Mouse (Mus musculus): ENCODE results near the gene Synrg. TPM values are rescaled to one million over a fixed set of nuclear protein-coding genes. Genes with fewer than 3 reads are reported as not detected.

The Synrg gene
- polyA plus RNA-seq, 1 experiment: 21.0 TPM

DNA sequence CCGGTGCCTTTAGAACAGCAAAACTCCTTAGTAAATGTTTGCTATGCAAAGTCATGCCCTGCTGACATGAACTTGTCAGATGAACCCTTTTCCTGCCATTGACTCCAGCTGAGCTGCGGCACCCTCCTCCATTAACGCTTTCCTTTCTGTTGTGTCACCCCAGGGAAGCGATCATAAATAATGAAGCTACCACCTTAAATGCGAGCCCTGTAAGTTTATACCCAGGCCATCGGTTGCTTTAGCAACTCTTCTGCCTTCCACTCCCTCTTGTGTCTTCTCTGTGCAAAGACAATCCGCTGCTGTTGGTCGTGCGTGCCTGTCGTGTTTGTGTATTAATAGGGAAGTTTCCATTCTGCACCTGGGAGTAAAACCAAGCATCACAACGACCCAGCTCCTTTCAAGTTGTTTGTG is 101.8 kb downstream of the Synrg start:
- Histone ChIP-seq H3K4me3 (ENCODE audit: insufficient read depth, low read depth, low read length) (no peak overlapping the region), H3K27ac (ENCODE audit: insufficient read depth, low read depth, low read length) (no peak overlapping the region), H3K27me3 (replicated peaks; ENCODE audit: control insufficient read depth, insufficient read depth, low read length) (no peaks in the 10 kb centered on the region), H3K4me1 (ENCODE audit: control insufficient read depth, insufficient read depth, low read length) (peaks cover 11% of the 10 kb centered on the region), H3K36me3 (ENCODE audit: control insufficient read depth, insufficient read depth, low read length) (no peaks in the 10 kb centered on the region)
- 9% methylated on average over 11 of the region's 11 CpGs for WGBS
- DNase-seq: peak; percentile 61
- no peak for TF ChIP-seq POLR2A (IDR thresholded peaks at IDR 0.05; ENCODE audit: low read depth, low read length)
- TF ChIP-seq CTCF (conservative IDR thresholded peaks at IDR 0.05; ENCODE audit: insufficient read depth, insufficient read length, low read depth, low read length): peak; percentile 53

GRCm38 (mm10) chr11:84066927-84067645 is 102.9 kb downstream of the Synrg start:
- 17% methylated on average over 18 of the region's 18 CpGs for WGBS
- TF ChIP-seq CTCF (conservative IDR thresholded peaks at IDR 0.05; ENCODE audit: insufficient read depth, insufficient read length, low read depth, low read length): no peak
- no peak for TF ChIP-seq POLR2A (IDR thresholded peaks at IDR 0.05; ENCODE audit: low read depth, low read length)
- Histone ChIP-seq H3K4me3 (ENCODE audit: insufficient read depth, low read depth, low read length) (no peak overlapping the region; the same call in 1 of the 2 replicates), H3K4me1 (ENCODE audit: control insufficient read depth, insufficient read depth, low read length) (peaks cover 13% of the 10 kb centered on the region), H3K27ac (ENCODE audit: insufficient read depth, low read depth, low read length) (no peak overlapping the region), H3K36me3 (ENCODE audit: control insufficient read depth, insufficient read depth, low read length) (no peaks in the 10 kb centered on the region), H3K27me3 (replicated peaks; ENCODE audit: control insufficient read depth, insufficient read depth, low read length) (no peaks in the 10 kb centered on the region)
- DNase-seq: peak; percentile 48

DNA sequence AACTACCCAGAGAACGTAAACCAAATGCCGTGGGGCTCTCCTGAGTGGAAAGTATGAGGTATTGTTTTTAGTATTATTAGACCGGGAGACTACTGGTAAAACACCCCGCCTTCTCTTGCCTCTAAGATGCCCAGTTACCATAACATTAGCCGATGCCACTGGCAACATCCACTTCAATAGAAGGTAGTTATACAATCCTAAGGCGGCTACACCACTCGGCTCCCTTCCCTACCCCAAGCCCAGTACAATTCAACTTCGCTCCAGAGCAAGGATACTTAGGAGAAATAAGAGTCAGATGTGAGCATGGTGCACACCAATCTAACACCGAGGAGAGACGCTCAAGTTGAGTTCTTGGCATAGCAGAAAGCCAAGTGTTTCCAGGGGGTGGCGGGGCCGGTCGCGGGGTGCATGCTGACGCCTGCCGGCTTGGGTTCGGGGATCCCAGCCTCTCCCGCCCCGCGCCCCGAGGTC is 103.5 kb downstream of the Synrg start:
- no peak for TF ChIP-seq POLR2A (IDR thresholded peaks at IDR 0.05; ENCODE audit: low read depth, low read length)
- peak; percentile 36 for DNase-seq
- no peaks in the 10 kb centered on the region for H3K36me3 ChIP-seq (ENCODE audit: control insufficient read depth, insufficient read depth, low read length)
- peaks cover 15% of the 10 kb centered on the region for H3K4me1 ChIP-seq (ENCODE audit: control insufficient read depth, insufficient read depth, low read length)
- H3K4me3 ChIP-seq (ENCODE audit: insufficient read depth, low read depth, low read length): peak overlapping the region; percentile 73
- H3K27me3 ChIP-seq (replicated peaks; ENCODE audit: control insufficient read depth, insufficient read depth, low read length): no peaks in the 10 kb centered on the region
- H3K27ac ChIP-seq (ENCODE audit: insufficient read depth, low read depth, low read length): no peak overlapping the region
- WGBS: 3% methylated on average over 21 of the region's 21 CpGs

DNA sequence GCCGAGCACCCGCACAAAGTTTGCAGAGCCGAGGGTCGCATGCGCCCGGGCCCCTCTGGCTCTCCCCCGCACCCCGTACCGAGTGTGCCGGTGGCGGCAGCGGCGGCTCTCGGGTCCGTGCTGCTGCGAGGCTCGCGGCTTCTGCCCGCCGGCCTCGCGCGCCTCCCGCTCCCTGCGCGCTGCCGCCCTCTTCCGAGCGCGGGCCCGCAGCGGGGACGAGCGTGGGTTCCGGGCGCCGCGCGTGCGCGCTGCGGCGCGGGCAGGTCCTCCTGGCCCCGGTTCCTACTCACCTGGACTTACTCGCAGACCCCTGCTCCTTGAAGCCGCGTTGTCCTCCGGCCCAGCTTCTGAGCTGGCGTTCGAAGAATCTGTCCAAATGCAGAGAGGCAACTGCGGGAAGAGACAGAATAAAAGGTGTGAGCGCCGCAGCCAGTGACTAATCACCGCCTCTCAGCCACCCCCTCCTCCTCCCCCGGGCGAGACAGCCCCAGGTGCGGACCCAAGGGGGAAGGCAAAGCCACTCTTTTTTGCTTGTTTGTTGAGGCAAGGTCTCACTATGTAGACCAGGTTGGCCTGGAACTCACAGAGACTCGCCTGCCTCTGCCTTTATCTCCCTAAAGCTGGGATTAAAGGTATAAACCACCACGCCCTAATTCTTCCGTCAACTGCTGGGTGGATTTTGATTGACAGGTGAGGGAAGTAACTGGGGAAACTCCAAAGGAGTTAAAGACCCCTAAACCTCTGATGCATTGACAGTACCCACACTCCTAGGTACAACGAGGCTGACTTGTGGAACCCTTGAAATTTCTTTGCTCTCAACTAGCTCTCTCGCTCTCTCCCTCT is 104.2 kb downstream of the Synrg start:
- Histone ChIP-seq H3K27ac (ENCODE audit: insufficient read depth, low read depth, low read length) (peak overlapping the region; percentile 62), H3K4me1 (ENCODE audit: control insufficient read depth, insufficient read depth, low read length) (peaks cover 20% of the 10 kb centered on the region), H3K4me3 (ENCODE audit: insufficient read depth, low read depth, low read length) (peak overlapping the region; percentile 73), H3K36me3 (ENCODE audit: control insufficient read depth, insufficient read depth, low read length) (no peaks in the 10 kb centered on the region), H3K27me3 (replicated peaks; ENCODE audit: control insufficient read depth, insufficient read depth, low read length) (no peaks in the 10 kb centered on the region)
- WGBS: under 1% methylated on average over 61 of the region's 63 CpGs
- DNase-seq: peak; percentile 70
- TF ChIP-seq POLR2A (IDR thresholded peaks at IDR 0.05; ENCODE audit: low read depth, low read length) (no peak), CTCF (conservative IDR thresholded peaks at IDR 0.05; ENCODE audit: insufficient read depth, insufficient read length, low read depth, low read length) (no peak)

DNA sequence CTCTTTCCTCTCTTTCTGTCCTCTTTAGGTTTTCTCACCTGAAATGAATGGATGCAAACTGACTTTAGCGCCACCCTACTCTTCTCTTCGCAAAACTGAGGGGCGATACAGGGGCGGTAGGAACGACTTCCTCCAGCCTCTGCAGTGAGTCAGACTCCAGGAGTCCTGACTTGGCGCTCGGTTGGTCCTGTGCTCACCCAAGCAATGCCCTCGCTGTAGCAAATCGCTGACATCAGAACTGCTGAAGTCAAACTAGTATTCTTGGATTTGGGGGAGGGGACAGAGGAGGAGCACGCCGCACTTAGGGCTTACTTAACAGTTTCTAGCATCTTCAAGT is 104.8 kb downstream of the Synrg start, which contains the start of gene Dusp14:
Gene Dusp14 (minus strand): TSS at position 228 of the 337 bp plus-strand sequence.
- Histone ChIP-seq H3K4me3 (ENCODE audit: insufficient read depth, low read depth, low read length) (peak within 1 kb of the TSS; percentile 73), H3K36me3 (ENCODE audit: control insufficient read depth, insufficient read depth, low read length) (no peaks in the 10 kb centered on the region), H3K27ac (ENCODE audit: insufficient read depth, low read depth, low read length) (peak within 1 kb of the TSS; percentile 62), H3K27me3 (replicated peaks; ENCODE audit: control insufficient read depth, insufficient read depth, low read length) (no peaks in the 10 kb centered on the region), H3K4me1 (ENCODE audit: control insufficient read depth, insufficient read depth, low read length) (peaks cover 24% of the 10 kb centered on the region)
- TF ChIP-seq CTCF (conservative IDR thresholded peaks at IDR 0.05; ENCODE audit: insufficient read depth, insufficient read length, low read depth, low read length) (no peak), POLR2A (IDR thresholded peaks at IDR 0.05; ENCODE audit: low read depth, low read length) (peak; percentile 47)
- WGBS: 7% methylated on average over 11 of the region's 11 CpGs
- DNase-seq: peak; percentile 85

DNA sequence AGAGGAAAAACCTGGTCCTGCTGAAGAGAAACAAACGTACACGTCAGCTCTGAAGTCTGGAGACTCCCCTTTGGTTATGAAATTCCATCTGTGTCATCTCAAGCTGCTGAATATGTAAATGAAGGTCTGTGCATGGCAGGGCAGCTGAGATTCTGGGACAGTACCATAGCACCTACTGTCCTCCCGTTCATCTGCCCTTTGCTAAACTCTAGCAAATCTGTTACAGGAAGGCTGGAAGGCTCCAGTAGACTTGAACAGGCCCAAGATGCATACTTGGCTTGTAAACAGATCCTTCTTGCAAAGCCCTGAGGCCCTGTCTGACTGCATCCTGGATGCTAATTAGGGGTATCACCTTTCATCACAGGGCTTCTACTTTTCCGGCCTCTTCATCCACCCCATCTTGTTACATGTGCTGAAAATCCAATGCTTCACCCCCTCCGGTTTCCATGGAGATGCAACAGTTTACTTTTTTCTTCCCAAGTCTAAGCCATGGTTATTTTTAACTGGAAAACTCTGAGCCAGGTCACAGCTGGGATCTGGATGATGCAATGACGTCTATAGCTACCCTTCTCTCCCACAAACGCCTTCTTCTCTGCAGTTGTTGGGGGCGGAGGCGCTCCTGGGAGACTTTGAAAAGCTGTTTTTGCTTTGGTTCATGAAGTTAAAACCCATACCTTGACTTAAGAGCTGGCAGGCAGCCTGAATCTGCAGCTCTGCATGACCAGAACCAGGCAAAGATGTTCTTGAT is 108.8 kb downstream of the Synrg start:
- H3K4me3 ChIP-seq (ENCODE audit: insufficient read depth, low read depth, low read length): no peak overlapping the region
- 32% methylated on average over 9 of the region's 9 CpGs for WGBS
- no peaks in the 10 kb centered on the region for H3K36me3 ChIP-seq (ENCODE audit: control insufficient read depth, insufficient read depth, low read length)
- DNase-seq: peak; percentile 33
- H3K27me3 ChIP-seq (replicated peaks; ENCODE audit: control insufficient read depth, insufficient read depth, low read length): no peaks in the 10 kb centered on the region
- peak overlapping the region; percentile 84 for H3K27ac ChIP-seq (ENCODE audit: insufficient read depth, low read depth, low read length)
- H3K4me1 ChIP-seq (ENCODE audit: control insufficient read depth, insufficient read depth, low read length): peaks cover 26% of the 10 kb centered on the region
- TF ChIP-seq POLR2A (IDR thresholded peaks at IDR 0.05; ENCODE audit: low read depth, low read length): no peak
- TF ChIP-seq CTCF (conservative IDR thresholded peaks at IDR 0.05; ENCODE audit: insufficient read depth, insufficient read length, low read depth, low read length): no peak

Data from kidney, adult 2 months (tissue).